Mouse (Mus musculus) heart, postnatal 0 days (tissue): Measurements from ENCODE around the gene Tyw3. TPM values are rescaled to one million over a fixed set of nuclear protein-coding genes. Genes with fewer than 3 reads are reported as not detected.

Experiments used
- ATAC-seq: fragments of 200-750 bp; cut with Nextera tagmentation; 2 replicates; pipeline ENCODE4 v1.8.0; 2017; ENCODE audit warnings: low read depth, moderate number of reproducible peaks, moderate library complexity; ENCODE audit not compliant: insufficient read depth
- DNase-seq: peaks from one replicate; pipeline ENCODE4 v3.0.0-alpha.2; 2016; ENCODE audit warnings: low spot score
- H3K27ac ChIP-seq: fragments of 300-500 bp; sonication (generic); 2 replicates; pipeline ENCODE4 v1.5.1; 2014; ENCODE audit warnings: low read depth, mild to moderate bottlenecking
- H3K27me3 ChIP-seq: fragments of 300-500 bp; sonication (generic); 2 replicates; pipeline ENCODE4 v1.6.1; 2014; ENCODE audit warnings: low read length, mixed read lengths; ENCODE audit not compliant: control insufficient read depth, insufficient read depth
- H3K36me3 ChIP-seq: fragments of 300-500 bp; sonication (generic); replicated peaks from 2 replicates; pipeline ENCODE4 v1.6.1; 2014; ENCODE audit warnings: low read length, mixed read lengths; ENCODE audit not compliant: control insufficient read depth, insufficient read depth
- H3K4me1 ChIP-seq: fragments of 300-500 bp; sonication (generic); 2 replicates; pipeline ENCODE4 v1.6.1; 2014; ENCODE audit warnings: antibody characterized with exemption; ENCODE audit not compliant: control insufficient read depth, insufficient read depth
- H3K4me2 ChIP-seq: fragments of 300-500 bp; sonication (generic); 2 replicates; pipeline ENCODE4 v1.6.1; 2014; ENCODE audit warnings: low read depth, mild to moderate bottlenecking, low read length, moderate library complexity
- H3K4me3 ChIP-seq: fragments of 300-500 bp; sonication (generic); 2 replicates; pipeline ENCODE4 v1.5.1; 2014; ENCODE audit warnings: low read depth, low read length
- H3K9ac ChIP-seq: fragments of 300-500 bp; sonication (generic); replicated peaks from 2 replicates; pipeline ENCODE4 v1.6.1; 2014; ENCODE audit warnings: low read depth, low read length, mixed read lengths
- H3K9me3 ChIP-seq: fragments of 300-500 bp; sonication (generic); replicated peaks from 2 replicates; pipeline ENCODE4 v1.6.1; 2016; ENCODE audit warnings: low read length; ENCODE audit not compliant: control insufficient read depth
- CTCF ChIP-seq: IDR thresholded peaks from 2 replicates; pipeline ENCODE4 v1.5.1; 2016; ENCODE audit warnings: antibody characterized with exemption, control low read depth, low read depth
- EP300 ChIP-seq: IDR thresholded peaks from 2 replicates; pipeline ENCODE4 v1.6.1; 2016; ENCODE audit warnings: antibody characterized with exemption, low read depth
- WGBS: fragments of 180-500 bp; shearing (Covaris S2); extraction: QIAGEN DNeasy Blood & Tissue Kit; methylation state at CpG from one replicate; pipeline ENCODE4 v1.1.7; 2014; 5-methylcytosine and 5-hydroxymethylcytosine counted together
- polyA plus RNA-seq: library from polyadenylated mRNA; unstranded; fragments of >200 nt; fragmentation: Nextera tagmentation; extraction: Ambion mirVana; gene quantifications from 2 replicates; pipeline ENCODE4 v1.2.1, GENCODE M21; 2015
- total RNA-seq: library from RNA; depleted of rRNA; stranded (reverse); fragments of >200 nt; gene quantifications from 2 replicates; pipeline ENCODE4 v1.2.3, GENCODE M21; 2014; ENCODE audit warnings: low replicate concordance

The Tyw3 gene
- total and polyA plus RNA-seq, 2 experiments from 2014 or later = 6.6 to 11.7 TPM

- peak within 1 kb of the TSS; percentile 86 for H3K4me3 ChIP-seq
- ATAC-seq (peak; percentile 91), DNase-seq (peak; percentile 78)
- H3K9me3 ChIP-seq = no peaks in the 10 kb centered on the region
- H3K27ac ChIP-seq = peak within 1 kb of the TSS; percentile 94
- under 1% methylated on average over 25 of the region's 25 CpGs for WGBS
- no peaks in the 10 kb centered on the region for H3K27me3 ChIP-seq
- peaks cover 29% of the 10 kb centered on the region for H3K36me3 ChIP-seq
- H3K4me1 ChIP-seq = 0 out of 2 replicates have a peak, but pooled peaks cover 7% of the 10 kb centered on the region
- TF ChIP-seq EP300 (no peak), CTCF (peak; percentile 82)
- peak within 1 kb of the TSS; percentile 75 for H3K9ac ChIP-seq
- H3K4me2 ChIP-seq = peak within 1 kb of the TSS; percentile 86
Observed at GRCm38 (mm10) chr3:154596488-154596933, 393 bp downstream of the Tyw3 start, which contains the start of gene Cryz. Gene Cryz, plus strand, starts transcription at chr3:154596711.

- Histone ChIP-seq H3K4me3 (no peak overlapping the region), H3K4me1 (0 out of 2 replicates have a peak, but pooled peaks cover 7% of the 10 kb centered on the region), H3K9ac (no peak overlapping the region), H3K27ac (no peak overlapping the region), H3K27me3 (no peaks in the 10 kb centered on the region), H3K4me2 (no peak overlapping the region), H3K36me3 (peaks cover 51% of the 10 kb centered on the region), H3K9me3 (no peaks in the 10 kb centered on the region)
- TF ChIP-seq CTCF (no peak), EP300 (no peak)
- ATAC-seq = no peak
- no peak for DNase-seq
- 95% methylated on average over 6 of the region's 6 CpGs for WGBS
Observed at GRCm38 (mm10) chr3:154594156-154594555, 2.7 kb downstream of the Tyw3 start.

- H3K4me3 ChIP-seq = no peak overlapping the region
- H3K27ac ChIP-seq = no peak overlapping the region
- H3K27me3 ChIP-seq = no peaks in the 10 kb centered on the region
- H3K36me3 ChIP-seq = peaks cover 51% of the 10 kb centered on the region
- DNase-seq (no peak), ATAC-seq (no peak)
- H3K4me2 ChIP-seq = no peak overlapping the region
- TF ChIP-seq EP300 (no peak), CTCF (no peak)
- WGBS = 90% methylated on average over 6 of the region's 6 CpGs
- no peak overlapping the region for H3K9ac ChIP-seq
- no peaks in the 10 kb centered on the region for H3K9me3 ChIP-seq
- H3K4me1 ChIP-seq = 0 out of 2 replicates have a peak, but pooled peaks cover 7% of the 10 kb centered on the region
Observed at GRCm38 (mm10) chr3:154593596-154593995, 3.3 kb downstream of the Tyw3 start.

GRCm38 (mm10) chr3:154591621-154592020 is 5.3 kb downstream of the Tyw3 start:
- Histone ChIP-seq H3K27ac (no peak overlapping the region), H3K27me3 (no peaks in the 10 kb centered on the region), H3K4me2 (no peak overlapping the region), H3K4me3 (no peak overlapping the region), H3K4me1 (0 out of 2 replicates have a peak, but pooled peaks cover 3% of the 10 kb centered on the region), H3K36me3 (peaks cover 61% of the 10 kb centered on the region), H3K9me3 (no peaks in the 10 kb centered on the region), H3K9ac (no peak overlapping the region)
- ATAC-seq = no peak
- 86% methylated on average over 3 of the region's 3 CpGs for WGBS
- no peak for DNase-seq
- TF ChIP-seq EP300 (no peak), CTCF (no peak)

- Histone ChIP-seq H3K4me2 (no peak overlapping the region), H3K9me3 (no peaks in the 10 kb centered on the region), H3K27me3 (no peaks in the 10 kb centered on the region), H3K4me1 (no peaks in the 10 kb centered on the region), H3K4me3 (no peak overlapping the region), H3K27ac (no peak overlapping the region), H3K36me3 (peaks cover 67% of the 10 kb centered on the region), H3K9ac (no peak overlapping the region)
- TF ChIP-seq CTCF (no peak), EP300 (no peak)
- ATAC-seq (no peak), DNase-seq (no peak)
- WGBS = 89% methylated on average over 5 of the region's 5 CpGs
Observed at GRCm38 (mm10) chr3:154590971-154591370, 5.9 kb downstream of the Tyw3 start.

- Histone ChIP-seq H3K27ac (no peak overlapping the region), H3K36me3 (peaks cover 41% of the 10 kb centered on the region), H3K4me3 (no peak overlapping the region), H3K4me1 (no peaks in the 10 kb centered on the region), H3K4me2 (no peak overlapping the region), H3K9ac (no peak overlapping the region), H3K27me3 (no peaks in the 10 kb centered on the region), H3K9me3 (no peaks in the 10 kb centered on the region)
- 85% methylated on average over 8 of the region's 8 CpGs for WGBS
- ATAC-seq (no peak), DNase-seq (no peak)
- TF ChIP-seq EP300 (no peak), CTCF (no peak)
Observed at GRCm38 (mm10) chr3:154584351-154584750, 12.6 kb downstream of the Tyw3 start.
